Mouse (Mus musculus): ENCODE measurements around the gene 0610009B22Rik. TPM values are rescaled to one million over a fixed set of nuclear protein-coding genes. Genes with fewer than 3 reads are reported as not detected.
"Not testable (repeated sequence)": the region's sequence is repeated elsewhere in the genome, so short reads cannot be mapped to it uniquely, and the experiment has no call there.

0610009B22Rik gene
- polyA plus RNA-seq (2012; rRNA removed) = 30.5 and 41.0 TPM in 2 replicates

- no peaks in the 10 kb centered on the region for H3K27me3 ChIP-seq (replicated peaks; ENCODE audit: control insufficient read depth, insufficient read depth, low read length)
- under 1% methylated on average over 60 of the region's 60 CpGs for WGBS
- H3K36me3 ChIP-seq (ENCODE audit: control insufficient read depth, insufficient read depth, low read length) = no peaks in the 10 kb centered on the region
- peak within 1 kb of the TSS; percentile 100 for H3K27ac ChIP-seq (ENCODE audit: insufficient read depth, low read depth, low read length)
- peak within 1 kb of the TSS; percentile 86 for H3K4me3 ChIP-seq (ENCODE audit: insufficient read depth, low read depth, low read length)
- peak; percentile 100 for DNase-seq
- TF ChIP-seq CTCF (conservative IDR thresholded peaks at IDR 0.05; ENCODE audit: insufficient read depth, insufficient read length, low read depth, low read length) (no peak), POLR2A (IDR thresholded peaks at IDR 0.05; ENCODE audit: low read depth, low read length) (peak; percentile 78)
- peaks cover 2% of the 10 kb centered on the region; the same call in 1 of the 2 replicates for H3K4me1 ChIP-seq (ENCODE audit: control insufficient read depth, insufficient read depth, low read length)
Observed at GRCm38 (mm10) chr11:51688330-51689328, at the start of gene 0610009B22Rik. TSS of gene 0610009B22Rik (minus strand) at chr11:51688874.

- WGBS = 96% methylated on average over 13 of the region's 13 CpGs
- H3K4me1 ChIP-seq (ENCODE audit: control insufficient read depth, insufficient read depth, low read length); H3K27me3 ChIP-seq (replicated peaks; ENCODE audit: control insufficient read depth, insufficient read depth, low read length); H3K27ac ChIP-seq (ENCODE audit: insufficient read depth, low read depth, low read length); DNase-seq; H3K4me3 ChIP-seq (ENCODE audit: insufficient read depth, low read depth, low read length); H3K36me3 ChIP-seq (ENCODE audit: control insufficient read depth, insufficient read depth, low read length): not testable (repeated sequence)
Observed at GRCm38 (mm10) chr11:51734218-51734617, 45.5 kb upstream of the 0610009B22Rik start.

GRCm38 (mm10) chr11:51732883-51733282 lies 44.2 kb upstream of the 0610009B22Rik start:
- no peaks in the 10 kb centered on the region for H3K4me1 ChIP-seq (ENCODE audit: control insufficient read depth, insufficient read depth, low read length)
- WGBS = 66% methylated on average over 1 of the region's 1 CpGs
- no peak overlapping the region for H3K4me3 ChIP-seq (ENCODE audit: insufficient read depth, low read depth, low read length)
- TF ChIP-seq POLR2A (IDR thresholded peaks at IDR 0.05; ENCODE audit: low read depth, low read length) = no peak
- TF ChIP-seq CTCF (conservative IDR thresholded peaks at IDR 0.05; ENCODE audit: insufficient read depth, insufficient read length, low read depth, low read length) = no peak
- no peak overlapping the region for H3K27ac ChIP-seq (ENCODE audit: insufficient read depth, low read depth, low read length)
- DNase-seq = no peak
- peaks cover 2% of the 10 kb centered on the region for H3K36me3 ChIP-seq (ENCODE audit: control insufficient read depth, insufficient read depth, low read length)
- H3K27me3 ChIP-seq (replicated peaks; ENCODE audit: control insufficient read depth, insufficient read depth, low read length) = no peaks in the 10 kb centered on the region

GRCm38 (mm10) chr11:51721066-51721465 lies 32.4 kb upstream of the 0610009B22Rik start:
- peaks cover 14% of the 10 kb centered on the region; the same call in 1 of the 2 replicates for H3K36me3 ChIP-seq (ENCODE audit: control insufficient read depth, insufficient read depth, low read length)
- no peaks in the 10 kb centered on the region for H3K27me3 ChIP-seq (replicated peaks; ENCODE audit: control insufficient read depth, insufficient read depth, low read length)
- no peaks in the 10 kb centered on the region for H3K4me1 ChIP-seq (ENCODE audit: control insufficient read depth, insufficient read depth, low read length)
- DNase-seq = no peak
- H3K27ac ChIP-seq (ENCODE audit: insufficient read depth, low read depth, low read length) = no peak overlapping the region
- 93% methylated on average over 11 of the region's 11 CpGs for WGBS
- H3K4me3 ChIP-seq (ENCODE audit: insufficient read depth, low read depth, low read length) = no peak overlapping the region
- TF ChIP-seq POLR2A (IDR thresholded peaks at IDR 0.05; ENCODE audit: low read depth, low read length) (no peak), CTCF (conservative IDR thresholded peaks at IDR 0.05; ENCODE audit: insufficient read depth, insufficient read length, low read depth, low read length) (no peak)

DNA sequence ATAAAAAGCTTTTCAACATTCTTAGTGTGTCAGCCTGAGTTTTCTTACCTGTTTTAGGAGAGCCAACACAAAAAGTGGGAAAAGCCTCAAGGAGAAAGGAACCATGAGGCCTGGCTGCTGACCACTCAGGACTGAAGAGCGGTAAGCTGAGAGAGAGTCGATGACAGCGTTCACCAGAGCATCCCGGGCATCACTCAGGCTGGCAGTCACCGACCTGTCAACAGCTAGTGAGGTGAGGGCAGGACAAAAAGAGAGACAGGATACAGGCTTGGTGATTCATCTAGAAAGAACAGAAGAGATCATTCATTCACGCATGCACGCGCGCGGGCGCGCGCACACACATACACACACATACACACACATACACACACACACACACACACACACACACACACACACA lies 18.4 kb upstream of the 0610009B22Rik start:
- TF ChIP-seq CTCF (conservative IDR thresholded peaks at IDR 0.05; ENCODE audit: insufficient read depth, insufficient read length, low read depth, low read length) = no peak
- TF ChIP-seq POLR2A (IDR thresholded peaks at IDR 0.05; ENCODE audit: low read depth, low read length) = no peak
- H3K36me3 ChIP-seq (ENCODE audit: control insufficient read depth, insufficient read depth, low read length) = peaks cover 13% of the 10 kb centered on the region
- no peak overlapping the region for H3K27ac ChIP-seq (ENCODE audit: insufficient read depth, low read depth, low read length)
- H3K27me3 ChIP-seq (replicated peaks; ENCODE audit: control insufficient read depth, insufficient read depth, low read length) = no peaks in the 10 kb centered on the region
- WGBS = 92% methylated on average over 13 of the region's 13 CpGs
- H3K4me1 ChIP-seq (ENCODE audit: control insufficient read depth, insufficient read depth, low read length) = no peaks in the 10 kb centered on the region
- no peak for DNase-seq
- H3K4me3 ChIP-seq (ENCODE audit: insufficient read depth, low read depth, low read length) = no peak overlapping the region

- H3K27me3 ChIP-seq (replicated peaks; ENCODE audit: control insufficient read depth, insufficient read depth, low read length) = no peaks in the 10 kb centered on the region
- H3K4me3 ChIP-seq (ENCODE audit: insufficient read depth, low read depth, low read length) = no peak overlapping the region
- H3K27ac ChIP-seq (ENCODE audit: insufficient read depth, low read depth, low read length) = no peak overlapping the region
- 95% methylated on average over 10 of the region's 10 CpGs for WGBS
- no peaks in the 10 kb centered on the region for H3K4me1 ChIP-seq (ENCODE audit: control insufficient read depth, insufficient read depth, low read length)
- H3K36me3 ChIP-seq (ENCODE audit: control insufficient read depth, insufficient read depth, low read length) = peaks cover 12% of the 10 kb centered on the region
- no peak for DNase-seq
- no peak for TF ChIP-seq POLR2A (IDR thresholded peaks at IDR 0.05; ENCODE audit: low read depth, low read length)
- no peak for TF ChIP-seq CTCF (conservative IDR thresholded peaks at IDR 0.05; ENCODE audit: insufficient read depth, insufficient read length, low read depth, low read length)
Observed at GRCm38 (mm10) chr11:51706451-51706850, 17.8 kb upstream of the 0610009B22Rik start.

DNA sequence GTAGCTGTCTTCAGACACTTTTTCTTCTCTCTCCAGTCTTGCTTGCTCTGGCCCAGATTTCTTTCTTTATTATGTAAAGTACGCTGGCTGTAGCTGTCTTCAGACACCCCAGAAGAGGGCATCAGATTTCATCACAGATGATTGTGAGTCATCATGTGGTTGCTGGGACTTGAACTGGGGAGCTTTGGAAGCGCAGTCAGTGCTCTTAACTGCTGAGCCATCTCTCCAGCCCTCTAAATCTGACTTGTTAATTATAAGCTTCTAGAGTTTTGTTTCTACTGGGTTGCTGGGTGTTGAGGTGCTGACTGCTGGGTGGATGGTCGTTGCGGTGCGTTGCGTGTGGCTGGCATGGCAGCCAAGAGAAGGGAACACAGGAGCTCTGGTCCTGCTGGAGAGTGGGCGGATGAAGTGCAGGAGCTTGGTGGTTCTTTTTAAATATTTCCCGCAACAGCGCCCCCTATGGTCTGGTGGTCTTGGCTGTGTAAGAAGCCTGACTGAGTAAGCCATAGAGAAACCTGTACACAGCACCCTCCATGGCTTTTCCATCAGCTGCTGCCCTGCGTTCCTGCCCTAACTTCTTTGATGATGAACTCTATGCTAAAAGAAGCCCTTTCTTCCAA lies 14.8 kb upstream of the 0610009B22Rik start:
- Histone ChIP-seq H3K27ac (ENCODE audit: insufficient read depth, low read depth, low read length) (no peak overlapping the region), H3K4me1 (ENCODE audit: control insufficient read depth, insufficient read depth, low read length) (no peaks in the 10 kb centered on the region), H3K36me3 (ENCODE audit: control insufficient read depth, insufficient read depth, low read length) (peaks cover 13% of the 10 kb centered on the region), H3K4me3 (ENCODE audit: insufficient read depth, low read depth, low read length) (no peak overlapping the region), H3K27me3 (replicated peaks; ENCODE audit: control insufficient read depth, insufficient read depth, low read length) (no peaks in the 10 kb centered on the region)
- TF ChIP-seq POLR2A (IDR thresholded peaks at IDR 0.05; ENCODE audit: low read depth, low read length) (no peak), CTCF (conservative IDR thresholded peaks at IDR 0.05; ENCODE audit: insufficient read depth, insufficient read length, low read depth, low read length) (peak; percentile 36)
- 73% methylated on average over 10 of the region's 10 CpGs for WGBS
- peak; percentile 21 for DNase-seq
